Mouse (Mus musculus) G1E (cell line): ENCODE data around the gene 1700030K09Rik.

Experiments used
- CTCF ChIP-seq: IDR thresholded peaks from 2 replicates; pipeline ENCODE4 v1.5.1; 2012; ENCODE audit warnings: low read depth, low read length, inconsistent platforms, mixed read lengths
- TAL1 ChIP-seq: conservative IDR thresholded peaks from 2 replicates; pipeline ENCODE4 v1.6.1; 2012; ENCODE audit warnings: low read depth, low read length, inconsistent platforms, mixed read lengths

- TF ChIP-seq TAL1 (no peak), CTCF (no peak)
Observed at GRCm38 (mm10) chr8:72422926-72423325, 20.8 kb upstream of the 1700030K09Rik start.
